Mouse (Mus musculus) bone marrow, adult 2 months (tissue): ENCODE data around the gene Gm21731.
"Not testable (repeated sequence)": the region's sequence is repeated elsewhere in the genome, so short reads cannot be mapped to it uniquely, and the experiment has no call there.

Source experiments
- CTCF ChIP-seq: fragments of 200-500 bp; IDR thresholded peaks from 2 replicates; pipeline ENCODE4 v1.5.1; 2011; ENCODE audit warnings: low read length, control low read depth; ENCODE audit not compliant: control insufficient read depth, insufficient read depth
- POLR2A ChIP-seq: fragments of 200-500 bp; IDR thresholded peaks from 2 replicates; pipeline ENCODE4 v1.6.1; 2011; ENCODE audit warnings: low read depth, mild to moderate bottlenecking, control low read depth, low read length, borderline replicate concordance; ENCODE audit not compliant: control insufficient read depth

- not testable (repeated sequence) for TF ChIP-seq POLR2A, CTCF
Measured at GRCm38 (mm10) chr13:120215847-120216246, 23.1 kb upstream of the Gm21731 start, which contains the start of gene Gm21762.
